Mouse (Mus musculus) erythroblast, embryonic 14.5 days (primary cell): ENCODE results near the gene Arl6ip4. TPM values are rescaled to one million over a fixed set of nuclear protein-coding genes. Genes with fewer than 3 reads are reported as not detected.

Experiments used
- H3K27me3 ChIP-seq: 2 replicates; pipeline ENCODE4 v1.6.1; 2012; ENCODE audit warnings: inconsistent platforms; ENCODE audit not compliant: control insufficient read depth
- H3K36me3 ChIP-seq: 2 replicates; pipeline ENCODE4 v1.6.1; 2012; ENCODE audit warnings: mild to moderate bottlenecking, inconsistent platforms; ENCODE audit not compliant: control insufficient read depth
- H3K4me1 ChIP-seq: 2 replicates; pipeline ENCODE4 v1.6.1; 2012; ENCODE audit warnings: inconsistent platforms; ENCODE audit not compliant: control insufficient read depth
- H3K4me3 ChIP-seq: replicated peaks from 2 replicates; pipeline ENCODE3; 2012; ENCODE audit warnings: moderate library complexity, mild to moderate bottlenecking, inconsistent platforms
- H3K9me3 ChIP-seq: 2 replicates; pipeline ENCODE4 v1.6.1; 2012; ENCODE audit warnings: low read length, inconsistent platforms, mixed read lengths; ENCODE audit not compliant: control insufficient read depth
- GATA1 ChIP-seq: IDR thresholded peaks from 2 replicates; pipeline ENCODE4 v1.6.1; 2012; ENCODE audit warnings: low read length, inconsistent platforms, mixed read lengths
- TAL1 ChIP-seq: IDR thresholded peaks from 3 replicates; pipeline ENCODE4 v1.6.1; 2012; ENCODE audit warnings: low read length, inconsistent platforms, mixed read lengths
- polyA plus RNA-seq: library from polyadenylated mRNA; stranded (reverse); fragments of >175 nt; gene quantifications from 2 replicates; pipeline ENCODE4 v1.2.3, GENCODE M21; 2012

Arl6ip4 gene
- polyA plus RNA-seq, 1 experiment = 14.6 TPM

- H3K4me1 ChIP-seq = peaks cover 14% of the 10 kb centered on the region
- no peaks in the 10 kb centered on the region; the same call in 1 of the 2 replicates for H3K36me3 ChIP-seq
- no peaks in the 10 kb centered on the region for H3K27me3 ChIP-seq
Observed at GRCm38 (mm10) chr5:124162577-124162976, 46.7 kb downstream of the Arl6ip4 start.

DNA sequence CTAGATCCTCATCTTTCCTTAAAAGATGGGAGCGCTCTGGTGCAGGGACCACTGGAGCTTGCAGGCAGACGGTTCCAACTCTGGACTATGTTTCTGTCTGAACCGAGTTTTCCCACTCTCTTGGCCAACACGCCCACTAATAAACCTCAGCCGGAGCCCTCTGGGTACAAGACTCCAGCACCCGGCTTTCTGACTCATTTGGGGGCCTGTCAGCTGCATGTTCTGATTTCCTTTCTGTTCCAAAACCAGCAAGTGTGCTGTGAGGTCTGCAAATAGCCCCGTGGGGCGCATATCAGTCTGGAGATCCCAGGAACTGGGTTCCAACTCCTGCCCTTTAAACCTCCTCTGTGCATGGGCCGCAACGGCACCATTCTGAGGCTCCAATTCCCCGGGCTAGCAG is 47.6 kb downstream of the Arl6ip4 start:
- TF ChIP-seq TAL1 (no peak), GATA1 (no peak)
- no peak overlapping the region for H3K4me3 ChIP-seq
- H3K36me3 ChIP-seq = no peaks in the 10 kb centered on the region; the same call in 1 of the 2 replicates
- peaks cover 14% of the 10 kb centered on the region for H3K4me1 ChIP-seq
- H3K27me3 ChIP-seq = no peaks in the 10 kb centered on the region
- H3K9me3 ChIP-seq = no peaks in the 10 kb centered on the region

More at GRCm38 (mm10) chr5:124162577-124162976, 46.7 kb downstream of the Arl6ip4 start:
- H3K4me3 ChIP-seq = no peak overlapping the region
- H3K9me3 ChIP-seq = no peaks in the 10 kb centered on the region
- TF ChIP-seq TAL1 (no peak), GATA1 (no peak)

DNA sequence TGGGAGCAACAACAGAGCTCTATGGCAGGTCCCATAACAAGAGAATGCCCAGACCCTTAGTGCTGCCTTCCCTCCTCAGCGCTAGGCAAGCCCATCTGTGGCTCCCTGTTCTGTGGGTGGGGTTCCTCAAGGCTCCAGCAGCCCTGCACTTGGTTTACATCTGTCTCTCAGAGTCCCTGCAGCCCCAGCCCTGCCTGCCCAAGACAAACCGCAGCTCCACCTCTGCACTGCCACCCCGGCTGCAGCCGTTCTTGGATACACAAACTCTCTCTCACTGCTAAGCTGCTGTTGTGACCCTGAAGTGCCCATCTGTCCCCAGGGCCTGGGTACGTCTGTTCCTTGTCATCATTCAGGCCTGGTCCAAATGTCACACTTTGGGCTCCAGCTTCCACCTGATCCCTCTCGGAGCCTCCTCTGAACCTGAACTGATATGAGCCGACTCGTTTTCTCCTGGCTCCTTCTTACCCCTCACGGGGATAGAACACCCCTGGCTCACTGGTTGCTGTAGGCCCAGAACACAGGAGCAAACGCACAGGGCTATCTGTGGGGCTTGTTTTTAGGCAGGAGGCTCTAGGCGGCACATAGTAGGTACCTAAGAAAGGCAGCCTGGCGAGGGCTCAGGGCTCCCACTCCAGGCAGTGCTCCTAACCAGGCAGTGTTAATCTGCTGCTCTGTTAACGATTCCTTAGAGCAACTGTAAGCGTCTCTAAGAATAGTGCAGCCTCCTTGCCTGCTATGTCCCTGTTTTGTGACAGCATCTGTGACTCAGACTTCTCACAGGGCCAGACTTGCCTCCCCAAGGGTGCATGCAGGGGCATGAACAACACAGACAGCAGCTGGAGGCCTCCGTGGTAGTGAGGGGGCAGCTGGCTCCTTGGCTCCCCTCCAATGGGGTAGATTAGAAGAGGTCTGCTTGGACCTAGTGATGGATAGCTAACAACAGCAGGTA is 50.0 kb downstream of the Arl6ip4 start:
- peaks cover 14% of the 10 kb centered on the region for H3K4me1 ChIP-seq
- H3K9me3 ChIP-seq = no peaks in the 10 kb centered on the region
- TF ChIP-seq GATA1 = no peak
- no peak overlapping the region for H3K4me3 ChIP-seq
- no peaks in the 10 kb centered on the region; the same call in 1 of the 2 replicates for H3K36me3 ChIP-seq
- no peaks in the 10 kb centered on the region for H3K27me3 ChIP-seq

GRCm38 (mm10) chr5:124166741-124167140 is 50.9 kb downstream of the Arl6ip4 start:
- TF ChIP-seq TAL1 (no peak), GATA1 (no peak)
- no peak overlapping the region for H3K4me3 ChIP-seq
- no peaks in the 10 kb centered on the region for H3K27me3 ChIP-seq
- H3K4me1 ChIP-seq = peaks cover 14% of the 10 kb centered on the region
- H3K9me3 ChIP-seq = no peaks in the 10 kb centered on the region
- H3K36me3 ChIP-seq = no peaks in the 10 kb centered on the region; the same call in 1 of the 2 replicates

DNA sequence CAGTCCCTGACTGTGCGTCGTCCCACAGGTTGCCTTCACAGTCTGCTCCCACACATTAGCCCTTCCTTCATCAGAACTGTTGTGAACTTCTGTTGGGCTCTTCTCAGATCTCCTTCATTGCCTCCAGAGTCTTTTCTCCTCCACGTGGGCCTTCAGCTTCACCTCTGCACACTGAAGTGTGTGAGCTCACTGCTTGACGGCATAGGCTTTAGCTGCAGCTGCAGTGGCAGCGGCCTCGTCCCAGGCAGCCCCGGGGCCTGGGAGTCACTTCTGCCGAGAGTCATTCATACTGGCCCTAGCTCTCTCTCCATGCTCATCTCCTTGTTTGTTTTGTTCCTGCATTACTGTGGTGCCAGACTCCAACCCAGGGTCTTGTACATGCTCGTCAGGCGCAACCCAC is 51.7 kb downstream of the Arl6ip4 start:
- TF ChIP-seq TAL1 (no peak), GATA1 (no peak)
- Histone ChIP-seq H3K9me3 (no peaks in the 10 kb centered on the region), H3K4me1 (peaks cover 14% of the 10 kb centered on the region), H3K4me3 (no peak overlapping the region), H3K36me3 (no peaks in the 10 kb centered on the region; the same call in 1 of the 2 replicates), H3K27me3 (no peaks in the 10 kb centered on the region)

Other genes with a start within 250 kb of the Arl6ip4 start
- gene Hcar1, start 236.1 kb upstream of the Arl6ip4 start, polyA plus RNA-seq = not detected in 2 replicates
- 4.7 and 5.6 TPM in 2 replicates for gene Denr, start 208.9 kb upstream of the Arl6ip4 start, polyA plus RNA-seq
- not detected in 2 replicates for gene Gm43518, start 188.7 kb upstream of the Arl6ip4 start, polyA plus RNA-seq
- gene Ccdc62, start 185.4 kb upstream of the Arl6ip4 start, polyA plus RNA-seq = 0.05 and 0.65 TPM in 2 replicates
- 0.37 and 0.38 TPM in 2 replicates for gene Hip1r, start 142.5 kb upstream of the Arl6ip4 start, polyA plus RNA-seq
- gene Vps37b, start 83.8 kb upstream of the Arl6ip4 start, polyA plus RNA-seq = 19.6 and 21.1 TPM in 2 replicates
- gene Abcb9, start 20.3 kb upstream of the Arl6ip4 start, polyA plus RNA-seq = 3.7 and 4.7 TPM in 2 replicates
- 8.6 and 8.7 TPM in 2 replicates for gene Ogfod2, start 3.8 kb upstream of the Arl6ip4 start, polyA plus RNA-seq
- 0.37 and 0.38 TPM in 2 replicates for gene Pitpnm2, start 133.7 kb downstream of the Arl6ip4 start, polyA plus RNA-seq
- 0.28 and 0.32 TPM in 2 replicates for gene Mphosph9, start 211.9 kb downstream of the Arl6ip4 start, polyA plus RNA-seq
- gene 2810006K23Rik, start 212.0 kb downstream of the Arl6ip4 start, polyA plus RNA-seq = 0.24 and 0.36 TPM in 2 replicates
- 16.1 and 20.1 TPM in 2 replicates for gene Cdk2ap1, start 247.0 kb downstream of the Arl6ip4 start, polyA plus RNA-seq